Mouse (Mus musculus) splenic B cell, adult 2 months (primary cell): Measurements from ENCODE around the gene Mark2.

Experiments used
- DNase-seq: peaks from one replicate; pipeline ENCODE4 v3.0.0-alpha.2; 2011; ENCODE audit warnings: low read depth, low spot score
- H3K27me3 ChIP-seq: 2 replicates; pipeline ENCODE4 v1.6.1; 2012; ENCODE audit warnings: mild to moderate bottlenecking, low read length, moderate library complexity, mixed read lengths; ENCODE audit not compliant: control insufficient read depth, poor library complexity, insufficient read depth, severe bottlenecking
- H3K36me3 ChIP-seq: 2 replicates; pipeline ENCODE4 v1.6.1; 2012; ENCODE audit warnings: mild to moderate bottlenecking, low read length, moderate library complexity, mixed read lengths; ENCODE audit not compliant: control insufficient read depth, poor library complexity, insufficient read depth, severe bottlenecking

Mark2 gene

DNA sequence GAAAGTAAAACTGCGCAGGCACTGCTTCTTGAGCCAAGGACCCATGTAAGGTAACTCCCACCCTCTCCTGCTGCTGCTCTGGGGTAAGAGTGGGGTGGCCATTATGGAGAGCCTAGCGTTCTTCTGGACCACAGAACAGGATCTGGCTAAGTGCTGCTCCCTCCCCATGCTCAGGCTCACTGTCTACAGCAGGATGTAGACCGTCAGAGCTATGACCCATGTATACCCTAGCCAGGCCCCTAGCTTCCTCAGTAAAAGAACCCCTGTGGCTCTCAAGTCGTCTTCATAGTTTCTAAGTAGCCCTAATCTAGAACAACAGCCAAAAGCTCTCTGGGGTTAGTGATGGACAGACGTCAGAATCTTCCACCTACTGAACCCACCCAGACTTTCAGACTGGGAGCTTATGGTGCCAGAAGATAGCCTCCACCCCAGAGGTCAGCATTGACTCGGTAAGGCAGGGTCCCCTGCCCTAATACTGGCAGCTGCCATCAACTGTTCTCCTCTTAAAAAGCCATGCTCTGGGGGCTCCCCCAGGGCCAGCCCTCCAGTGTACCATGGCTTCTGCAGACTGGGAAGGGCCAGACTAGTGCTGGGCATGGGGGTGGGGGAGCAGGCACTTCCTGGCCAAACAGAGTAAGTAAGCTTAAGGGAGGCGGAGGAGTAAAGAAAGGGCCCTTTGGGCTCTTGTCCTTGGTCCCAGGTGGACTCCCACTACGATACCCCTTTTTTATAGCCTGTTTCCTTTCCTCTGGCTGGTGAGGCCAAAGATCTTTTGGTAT is 47.4 kb downstream of the Mark2 start:
- Histone ChIP-seq H3K27me3 (no peaks in the 10 kb centered on the region; the same call in 1 of the 2 replicates), H3K36me3 (peaks cover 4% of the 10 kb centered on the region; the same call in 1 of the 2 replicates)
- DNase-seq: no peak

DNA sequence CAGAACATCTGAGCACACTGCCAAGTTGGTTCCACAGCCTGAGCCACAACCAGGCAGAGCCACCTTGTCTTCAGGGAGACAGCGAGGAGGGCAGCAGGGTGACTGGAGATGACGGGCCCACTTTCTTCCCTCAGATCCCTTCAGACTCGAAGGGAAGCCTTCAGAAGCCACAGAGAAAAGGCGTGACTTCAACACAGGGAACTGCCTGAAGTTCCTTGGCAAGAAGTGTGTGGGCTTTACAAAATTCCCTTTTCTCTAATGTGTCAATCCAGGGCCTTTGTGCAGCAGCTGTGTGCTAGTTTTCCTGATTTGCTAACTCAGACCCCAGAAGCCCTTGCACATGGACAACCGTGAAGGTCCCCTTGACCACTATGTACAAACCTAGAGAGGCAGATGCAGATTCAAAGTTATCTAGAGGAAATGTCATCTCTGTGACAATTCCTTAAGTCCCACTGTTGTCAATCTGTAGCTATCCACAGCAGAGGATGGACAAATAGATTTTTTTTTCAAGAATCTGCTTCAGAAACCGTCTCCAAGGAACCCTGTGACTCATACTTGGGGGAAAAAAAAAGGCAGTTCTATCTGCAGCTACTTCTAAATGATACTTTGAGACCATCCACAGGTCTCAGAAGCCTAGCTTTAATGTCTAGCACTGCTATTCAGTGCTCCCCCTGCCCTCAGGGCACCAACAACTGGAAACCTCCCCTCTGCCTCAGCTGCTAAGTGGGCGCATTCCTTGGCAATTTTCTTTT is 49.5 kb downstream of the Mark2 start:
- DNase-seq: no peak
- no peaks in the 10 kb centered on the region; the same call in 1 of the 2 replicates for H3K27me3 ChIP-seq
- peaks cover 6% of the 10 kb centered on the region for H3K36me3 ChIP-seq

- H3K36me3 ChIP-seq: peaks cover 17% of the 10 kb centered on the region
- no peaks in the 10 kb centered on the region; the same call in 1 of the 2 replicates for H3K27me3 ChIP-seq
- no peak for DNase-seq
These were observed 51.9 kb downstream of the Mark2 start for GRCm38 (mm10) chr19:7289767-7290166.

- DNase-seq: no peak
- H3K27me3 ChIP-seq: no peaks in the 10 kb centered on the region; the same call in 1 of the 2 replicates
- peaks cover 21% of the 10 kb centered on the region for H3K36me3 ChIP-seq
These were observed 53.4 kb downstream of the Mark2 start for GRCm38 (mm10) chr19:7288288-7288687.

GRCm38 (mm10) chr19:7286563-7287315 is 54.9 kb downstream of the Mark2 start:
- Histone ChIP-seq H3K36me3 (peaks cover 23% of the 10 kb centered on the region), H3K27me3 (no peaks in the 10 kb centered on the region; the same call in 1 of the 2 replicates)
- no peak for DNase-seq

GRCm38 (mm10) chr19:7280557-7281330 is 60.9 kb downstream of the Mark2 start:
- Histone ChIP-seq H3K36me3 (peaks cover 28% of the 10 kb centered on the region), H3K27me3 (no peaks in the 10 kb centered on the region; the same call in 1 of the 2 replicates)
- no peak for DNase-seq

GRCm38 (mm10) chr19:7279114-7279513 is 62.5 kb downstream of the Mark2 start:
- Histone ChIP-seq H3K27me3 (no peaks in the 10 kb centered on the region; the same call in 1 of the 2 replicates), H3K36me3 (peaks cover 16% of the 10 kb centered on the region)
- DNase-seq: peak; percentile 65

- DNase-seq: no peak
- Histone ChIP-seq H3K36me3 (peaks cover 16% of the 10 kb centered on the region), H3K27me3 (no peaks in the 10 kb centered on the region)
These were observed 63.3 kb downstream of the Mark2 start for GRCm38 (mm10) chr19:7278200-7278906.

DNA sequence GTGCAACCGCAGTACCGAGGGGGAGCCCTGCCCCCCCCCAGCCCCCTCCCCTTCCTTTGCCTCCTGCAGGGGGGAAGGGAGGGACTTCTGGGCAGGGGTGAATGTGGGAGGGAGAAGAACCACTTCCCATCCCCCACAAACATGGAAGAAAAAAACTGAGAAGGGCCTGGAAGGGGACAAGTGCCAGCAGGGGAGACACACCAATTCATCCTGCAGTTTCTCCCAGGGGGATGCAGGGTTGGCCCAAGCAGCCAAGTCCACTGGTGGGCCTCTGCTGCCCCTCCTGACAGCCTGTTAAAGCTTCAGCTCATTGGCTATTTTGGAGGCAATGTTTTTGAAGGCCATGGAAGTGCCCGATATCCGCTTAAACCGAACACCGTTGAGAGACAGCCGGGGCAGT is 64.9 kb downstream of the Mark2 start:
- no peak for DNase-seq

DNA sequence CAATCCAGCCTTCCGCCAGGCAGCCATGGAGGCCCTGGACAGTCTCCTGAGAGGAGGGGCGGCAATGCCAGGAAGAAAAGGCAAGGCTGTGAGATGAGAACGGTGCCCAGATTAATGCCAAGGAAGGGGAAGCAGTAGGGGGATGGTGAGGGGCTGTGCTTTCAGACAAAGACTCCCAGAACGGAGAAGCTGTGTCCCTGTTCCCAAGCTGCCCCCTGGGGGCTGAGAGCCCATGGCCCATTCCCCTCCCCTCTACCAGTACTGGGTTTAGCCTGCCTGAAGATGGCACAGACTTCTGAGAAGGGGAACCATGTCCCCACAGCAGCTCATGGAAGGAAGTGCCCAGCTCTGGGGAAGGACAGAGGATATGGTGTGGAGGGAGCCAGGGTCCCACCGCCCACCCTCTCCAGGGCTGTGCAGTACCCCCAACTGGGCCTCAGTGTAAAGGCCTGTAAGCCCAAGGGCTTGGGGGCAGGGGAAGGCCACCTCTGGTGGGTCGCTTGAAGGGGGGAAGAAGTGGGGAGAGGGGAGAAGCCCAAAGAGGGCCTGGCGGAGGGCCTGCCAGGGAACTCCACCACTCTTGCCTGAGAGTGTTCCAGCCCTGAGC is 65.5 kb downstream of the Mark2 start:
- no peaks in the 10 kb centered on the region for H3K27me3 ChIP-seq
- DNase-seq: no peak
- H3K36me3 ChIP-seq: peaks cover 12% of the 10 kb centered on the region

More for the DNA sequence above, 64.9 kb downstream of the Mark2 start:
- Histone ChIP-seq H3K36me3 (peaks cover 14% of the 10 kb centered on the region), H3K27me3 (no peaks in the 10 kb centered on the region)

DNA sequence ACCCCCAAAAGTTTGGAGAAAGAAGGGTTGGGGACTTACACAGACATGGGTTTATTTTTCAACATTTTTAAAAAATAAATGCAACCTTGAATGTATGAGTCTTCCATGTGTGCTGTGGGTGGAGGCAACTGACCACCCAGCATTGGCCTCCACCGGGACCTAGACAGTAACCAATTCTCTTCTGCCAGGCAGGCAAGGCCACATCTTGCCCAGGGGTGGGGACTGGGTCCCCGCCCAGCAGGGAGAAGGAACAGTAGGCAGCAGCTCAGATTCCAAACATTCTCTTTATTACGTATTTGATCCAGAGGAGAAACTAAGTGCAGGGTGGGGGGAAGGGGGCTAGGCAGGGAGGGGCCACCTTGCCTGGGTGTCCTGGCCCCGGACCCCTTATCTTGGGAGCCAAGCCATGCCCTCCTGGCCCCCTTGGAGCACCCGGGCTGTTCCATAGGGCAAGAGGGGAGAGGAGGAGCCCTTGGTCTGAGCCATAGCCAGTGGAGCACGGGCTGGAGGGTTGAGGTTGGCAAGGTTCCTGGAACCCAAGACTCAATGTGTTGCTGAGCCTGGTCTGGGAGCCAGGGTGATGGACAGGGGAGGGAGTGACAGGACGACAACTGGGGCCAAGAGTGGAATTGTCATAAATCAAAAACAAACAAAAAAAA is 66.4 kb downstream of the Mark2 start:
- no peak for DNase-seq
- Histone ChIP-seq H3K27me3 (no peaks in the 10 kb centered on the region; the same call in 1 of the 2 replicates), H3K36me3 (peaks cover 10% of the 10 kb centered on the region)

DNA sequence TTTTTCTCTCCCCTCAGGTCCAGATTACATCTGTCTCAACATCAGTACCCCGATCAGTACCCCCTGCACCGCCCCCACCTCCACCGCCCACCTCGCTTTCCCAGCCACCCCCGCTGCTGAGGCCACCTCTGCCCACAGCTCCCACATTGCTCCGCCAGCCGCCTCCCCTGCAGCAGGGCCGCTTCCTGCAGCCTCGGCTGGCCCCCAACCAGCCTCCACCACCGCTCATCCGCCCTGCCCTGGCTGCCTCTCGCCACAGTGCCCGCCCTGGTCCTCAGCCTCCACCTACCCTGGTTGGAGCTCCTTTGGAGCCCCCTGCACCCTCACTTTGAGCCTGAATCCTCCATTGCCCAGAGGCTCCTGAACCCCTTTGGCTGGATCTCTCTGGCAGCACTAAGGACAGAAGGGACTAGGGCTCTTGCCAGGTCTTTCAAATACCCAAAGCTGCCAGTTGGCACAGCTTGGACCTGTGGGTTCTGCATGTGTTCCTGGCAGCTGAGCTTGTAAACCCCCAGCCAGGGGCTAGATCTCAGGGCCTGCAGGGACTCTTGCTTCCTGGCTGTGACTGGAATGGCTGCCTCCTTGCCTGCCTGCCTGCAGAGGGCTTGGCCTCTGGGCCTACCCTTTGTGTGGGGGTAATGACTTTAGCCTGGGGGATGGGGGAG is 67.2 kb downstream of the Mark2 start:
- no peak for DNase-seq
- H3K27me3 ChIP-seq: no peaks in the 10 kb centered on the region; the same call in 1 of the 2 replicates
- H3K36me3 ChIP-seq: peaks cover 7% of the 10 kb centered on the region
